Mouse (Mus musculus): ENCODE results near the gene Gm6710. TPM values are rescaled to one million over a fixed set of nuclear protein-coding genes. Genes with fewer than 3 reads are reported as not detected.
"Not testable (repeated sequence)": the region's sequence is repeated elsewhere in the genome, so short reads cannot be mapped to it uniquely, and the experiment has no call there.

Gm6710 gene
- 19.4 and 22.9 TPM in 2 replicates for polyA plus RNA-seq (2016; fragmentation: Nextera tagmentation; extraction: Ambion mirVana)

GRCm38 (mm10) chr2:175869024-175869423, at the start of gene Gm6710:
Gm6710 (plus strand) TSS chr2:175869219.
- H3K4me1 ChIP-seq (replicated peaks); H3K27me3 ChIP-seq (ENCODE audit: insufficient read depth, poor library complexity, severe bottlenecking); DNase-seq (ENCODE audit: low spot score); H3K4me3 ChIP-seq; H3K9me3 ChIP-seq; H3K36me3 ChIP-seq; H3K27ac ChIP-seq: not testable (repeated sequence)
- no CpG with 5 or more reads among the region's 7 CpGs for WGBS

Other genes starting within 250 kb of the Gm6710 start
- gene Gm11007, start 225.2 kb upstream of the Gm6710 start, polyA plus RNA-seq (2016; fragmentation: Nextera tagmentation; extraction: Ambion mirVana), result not detected in 2 replicates
- gene Zfp969, start 165.6 kb upstream of the Gm6710 start, polyA plus RNA-seq (2016; fragmentation: Nextera tagmentation; extraction: Ambion mirVana), result 12.9 and 15.8 TPM in 2 replicates
- not detected in 2 replicates for gene Gm2007, start 127.7 kb upstream of the Gm6710 start, polyA plus RNA-seq (2016; fragmentation: Nextera tagmentation; extraction: Ambion mirVana)
- 2.7 TPM in 1 of 2 replicates, not detected in the other for gene Gm14288, start 68.1 kb upstream of the Gm6710 start, polyA plus RNA-seq (2016; fragmentation: Nextera tagmentation; extraction: Ambion mirVana)
- 2.2 and 6.2 TPM in 2 replicates for gene Zfp966, start 61.9 kb downstream of the Gm6710 start, polyA plus RNA-seq (2016; fragmentation: Nextera tagmentation; extraction: Ambion mirVana)
- 22.1 and 29.1 TPM in 2 replicates for gene Gm2026, start 96.1 kb downstream of the Gm6710 start, polyA plus RNA-seq (2016; fragmentation: Nextera tagmentation; extraction: Ambion mirVana)

Measured in hindbrain, embryonic 10.5 days (tissue).